Mouse (Mus musculus) CD8-positive naive resting alpha-beta T cell, adult 2 months (primary cell): ENCODE results near the gene Dtnb.

Experiments used
- DNase-seq, 2 experiments: peaks; one replicate each; pipeline ENCODE4 v3.0.0; 2022; ENCODE audit warnings: low read depth in 2 of 2, low spot score in 2 of 2

The Dtnb gene

GRCm38 (mm10) chr12:3805852-3806251 is 233.7 kb downstream of the Dtnb start, which contains the start of gene Dnmt3a:
Gene Dnmt3a, plus strand, starts transcription at chr12:3806007.
- no peak for DNase-seq

- peak; percentile 67 to 80 for DNase-seq
Measured at GRCm38 (mm10) chr12:3806271-3806684, 234.1 kb downstream of the Dtnb start.

GRCm38 (mm10) chr12:3806703-3807547 is 234.7 kb downstream of the Dtnb start:
- DNase-seq, result peak; percentile 21 to 25

- DNase-seq, result peak; percentile 20 to 34
Measured at GRCm38 (mm10) chr12:3807548-3808395, 235.6 kb downstream of the Dtnb start.

- DNase-seq, result no peak
Measured at GRCm38 (mm10) chr12:3808396-3808981, 236.3 kb downstream of the Dtnb start.

- DNase-seq, result no peak
Measured at GRCm38 (mm10) chr12:3809520-3810180, 237.5 kb downstream of the Dtnb start.

GRCm38 (mm10) chr12:3810455-3810854 is 238.3 kb downstream of the Dtnb start:
- no peak for DNase-seq

- DNase-seq, result no peak
Measured at GRCm38 (mm10) chr12:3811596-3811995, 239.4 kb downstream of the Dtnb start.

GRCm38 (mm10) chr12:3812251-3812650 is 240.1 kb downstream of the Dtnb start:
- no peak for DNase-seq

- DNase-seq, result no peak
Measured at GRCm38 (mm10) chr12:3813138-3813537, 241.0 kb downstream of the Dtnb start.

GRCm38 (mm10) chr12:3815386-3815785 is 243.2 kb downstream of the Dtnb start:
- DNase-seq, result no peak

DNA sequence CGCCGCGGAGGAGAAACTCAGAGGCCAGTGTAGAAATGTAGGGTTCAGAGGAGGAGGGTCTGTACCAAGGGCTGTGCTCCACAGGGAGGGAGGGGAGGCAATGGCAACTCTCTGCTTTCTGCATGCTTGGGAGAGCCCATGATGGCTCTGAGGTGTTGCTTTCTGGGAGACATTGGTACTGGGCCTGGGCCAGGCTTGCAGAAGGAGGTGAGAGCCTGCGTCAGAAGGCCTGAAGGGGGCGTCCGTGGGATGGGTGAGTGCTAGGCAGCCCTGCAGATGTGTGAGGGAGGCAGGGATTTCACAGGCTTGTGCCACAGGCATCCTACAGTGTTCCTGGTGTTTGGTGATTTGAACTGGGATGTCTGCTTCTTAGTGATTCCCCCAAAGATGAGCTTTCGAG is 244.9 kb downstream of the Dtnb start:
- DNase-seq, result no peak

- no peak for DNase-seq
Measured at GRCm38 (mm10) chr12:3817566-3817965, 245.4 kb downstream of the Dtnb start.

DNA sequence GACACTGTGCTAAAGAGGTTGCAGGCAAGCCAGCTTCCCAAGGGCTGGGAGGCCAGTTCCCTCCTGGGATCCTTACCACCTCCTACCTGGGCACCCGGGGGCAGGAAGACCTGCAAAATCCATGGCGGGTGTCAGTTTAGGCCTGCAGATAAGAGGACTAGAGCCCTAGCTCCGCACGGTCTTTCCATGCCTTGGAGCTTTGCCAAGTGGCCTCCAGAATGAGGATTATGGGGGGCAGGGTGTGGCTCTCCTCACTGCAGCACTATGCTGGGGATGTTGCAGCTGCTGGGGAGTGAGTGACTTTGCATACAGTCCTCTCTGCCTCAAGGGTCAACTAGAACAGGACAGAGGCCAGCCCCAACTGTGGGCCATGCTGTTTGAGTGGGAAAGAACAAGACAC is 247.7 kb downstream of the Dtnb start:
- no peak for DNase-seq

DNA sequence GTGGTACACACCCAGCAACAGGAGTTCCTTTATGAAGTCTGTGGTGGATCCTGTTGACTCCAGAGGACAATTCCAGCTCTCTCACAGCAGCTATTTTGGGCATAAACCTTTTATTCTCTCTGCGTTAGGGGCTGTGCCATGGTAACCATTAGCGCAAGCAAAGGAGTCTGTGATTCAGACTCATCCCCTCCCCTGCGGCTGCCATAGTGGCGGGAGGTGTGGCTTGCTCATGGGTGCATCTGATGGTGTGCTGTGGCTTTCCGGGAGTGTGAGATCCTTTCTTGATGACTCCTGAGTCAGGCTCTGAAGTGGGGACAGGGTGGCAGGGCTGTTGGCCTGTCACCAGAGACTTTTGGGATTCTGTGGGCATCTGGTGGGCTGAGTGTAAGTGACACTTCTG is 251.2 kb downstream of the Dtnb start:
- no peak for DNase-seq

DNA sequence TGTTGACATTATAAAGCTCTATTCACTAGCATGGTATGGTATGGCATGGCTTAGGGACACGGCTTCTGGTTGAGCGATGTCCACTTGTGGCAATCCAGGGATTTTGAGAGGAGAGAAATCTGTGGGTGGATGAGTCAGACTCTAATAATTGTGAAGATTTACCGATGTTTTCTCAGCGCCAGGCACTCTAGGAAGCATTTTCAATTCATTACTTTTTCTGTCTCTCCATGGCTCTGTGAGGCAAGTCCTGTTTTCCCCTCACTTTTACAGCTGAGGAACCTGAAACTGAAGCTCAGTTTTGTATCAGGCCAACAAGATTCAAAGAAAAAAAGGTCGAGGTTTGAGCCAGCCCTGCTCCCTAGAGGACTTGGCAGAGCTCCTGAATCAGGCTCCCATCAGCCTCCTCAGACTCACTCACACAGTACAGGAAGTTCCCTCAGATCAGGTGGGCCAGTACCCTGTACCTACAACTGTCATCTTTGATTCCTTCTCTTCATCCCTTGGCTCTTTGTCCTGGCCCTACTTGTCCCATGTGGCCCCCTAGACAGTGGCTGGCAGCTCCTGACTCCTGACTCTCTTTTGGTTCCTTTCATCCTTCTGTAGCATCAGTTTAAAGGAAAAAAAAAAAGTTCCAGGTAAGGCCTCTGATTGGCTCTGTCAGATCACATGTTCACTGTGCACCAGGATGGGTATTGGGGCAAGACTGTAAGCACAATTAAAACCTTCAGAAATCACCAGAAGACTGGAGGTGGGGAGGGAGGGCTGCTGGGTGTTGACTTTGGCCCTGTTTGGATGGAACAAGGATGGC is 252.9 kb downstream of the Dtnb start:
- DNase-seq, result no peak

DNA sequence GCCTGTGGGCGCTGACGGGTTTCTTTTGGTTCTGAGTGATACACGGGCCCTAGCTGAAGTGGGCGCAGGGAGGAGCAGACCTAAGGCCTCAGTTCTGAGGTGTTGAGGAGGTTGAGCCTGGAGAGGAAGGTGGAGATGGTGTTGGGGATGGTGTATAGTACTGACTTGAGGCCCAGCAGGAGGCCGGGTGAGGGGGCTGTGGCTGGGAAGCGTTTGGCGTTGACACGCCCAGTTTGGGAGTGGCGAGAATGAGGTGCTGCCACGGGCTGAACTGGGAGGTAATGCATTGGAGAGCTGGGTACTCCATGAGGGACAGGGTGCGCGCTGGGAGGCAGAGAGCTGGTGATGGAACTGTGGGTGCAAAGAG is 253.5 kb downstream of the Dtnb start:
- no peak for DNase-seq

DNA sequence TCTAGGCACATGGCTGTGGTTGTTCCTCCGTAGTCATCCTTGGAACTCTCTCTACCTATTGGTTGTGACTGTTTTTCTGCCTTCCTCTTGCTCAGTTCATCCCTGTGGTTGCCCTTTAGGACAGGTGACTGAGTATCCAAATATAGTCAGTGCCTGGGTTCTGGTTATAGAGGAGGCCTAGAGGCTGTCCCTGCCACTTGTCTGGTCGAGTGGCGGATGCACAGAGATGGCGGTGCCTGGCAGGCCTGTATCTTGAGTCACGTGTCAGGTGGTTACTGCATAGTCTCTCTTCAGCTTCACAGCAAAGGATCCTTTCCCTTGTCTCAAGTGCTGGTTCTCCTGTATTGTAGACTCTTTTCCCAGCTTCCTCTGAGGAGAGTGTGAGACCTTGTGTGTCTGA is 255.6 kb downstream of the Dtnb start:
- no peak for DNase-seq
